Mouse (Mus musculus): ENCODE measurements around the gene Ptprg. TPM values are rescaled to one million over a fixed set of nuclear protein-coding genes. Genes with fewer than 3 reads are reported as not detected.
A peak's percentile ranks its signal among the peaks of the same experiment; 100 is the strongest.

Gene Ptprg
- polyA plus RNA-seq, 1 experiment from 2014 or later: 27.1 TPM

- WGBS: 86% methylated on average over 6 of the region's 6 CpGs
- H3K36me3 ChIP-seq (ENCODE audit: control insufficient read depth, insufficient read depth, low read length): no peaks in the 10 kb centered on the region
- H3K4me1 ChIP-seq (ENCODE audit: control insufficient read depth, insufficient read depth, low read length): peaks cover 11% of the 10 kb centered on the region
- no peak overlapping the region for H3K4me3 ChIP-seq (ENCODE audit: low read depth, low read length)
- H3K27ac ChIP-seq (ENCODE audit: low read depth, low read length): no peak overlapping the region
- H3K27me3 ChIP-seq (replicated peaks; ENCODE audit: control insufficient read depth, insufficient read depth, low read length): no peaks in the 10 kb centered on the region
- H3K9me3 ChIP-seq (replicated peaks; ENCODE audit: control insufficient read depth, low read length): no peaks in the 10 kb centered on the region
- ATAC-seq (0 out of 2 replicates have a peak, but pooled peaks have one; percentile 19), DNase-seq (ENCODE audit: low spot score) (no peak)
- H3K4me2 ChIP-seq (ENCODE audit: low read length): no peak overlapping the region
- no peak overlapping the region for H3K9ac ChIP-seq (ENCODE audit: low read length)
These were observed 64.9 kb downstream of the Ptprg start for GRCm38 (mm10) chr14:11618140-11618705.

- H3K36me3 ChIP-seq (ENCODE audit: control insufficient read depth, insufficient read depth, low read length): no peaks in the 10 kb centered on the region
- no peaks in the 10 kb centered on the region for H3K9me3 ChIP-seq (replicated peaks; ENCODE audit: control insufficient read depth, low read length)
- H3K4me2 ChIP-seq (ENCODE audit: low read length): no peak overlapping the region
- no peak overlapping the region for H3K9ac ChIP-seq (ENCODE audit: low read length)
- ATAC-seq (no peak), DNase-seq (ENCODE audit: low spot score) (no peak)
- peaks cover 11% of the 10 kb centered on the region for H3K4me1 ChIP-seq (ENCODE audit: control insufficient read depth, insufficient read depth, low read length)
- 95% methylated on average over 7 of the region's 7 CpGs for WGBS
- H3K27me3 ChIP-seq (replicated peaks; ENCODE audit: control insufficient read depth, insufficient read depth, low read length): no peaks in the 10 kb centered on the region
- no peak overlapping the region for H3K4me3 ChIP-seq (ENCODE audit: low read depth, low read length)
- H3K27ac ChIP-seq (ENCODE audit: low read depth, low read length): no peak overlapping the region
These were observed 66.3 kb downstream of the Ptprg start for GRCm38 (mm10) chr14:11619606-11620005.

- Histone ChIP-seq H3K4me1 (ENCODE audit: control insufficient read depth, insufficient read depth, low read length) (peaks cover 11% of the 10 kb centered on the region), H3K9ac (ENCODE audit: low read length) (no peak overlapping the region), H3K4me3 (ENCODE audit: low read depth, low read length) (no peak overlapping the region), H3K27ac (ENCODE audit: low read depth, low read length) (no peak overlapping the region), H3K36me3 (ENCODE audit: control insufficient read depth, insufficient read depth, low read length) (no peaks in the 10 kb centered on the region), H3K4me2 (ENCODE audit: low read length) (no peak overlapping the region), H3K27me3 (replicated peaks; ENCODE audit: control insufficient read depth, insufficient read depth, low read length) (no peaks in the 10 kb centered on the region), H3K9me3 (replicated peaks; ENCODE audit: control insufficient read depth, low read length) (no peaks in the 10 kb centered on the region)
- ATAC-seq (no peak), DNase-seq (ENCODE audit: low spot score) (no peak)
- WGBS: 80% methylated on average over 6 of the region's 6 CpGs
These were observed 67.0 kb downstream of the Ptprg start for GRCm38 (mm10) chr14:11620314-11620713.

- H3K9ac ChIP-seq (ENCODE audit: low read length): no peak overlapping the region
- no peaks in the 10 kb centered on the region for H3K36me3 ChIP-seq (ENCODE audit: control insufficient read depth, insufficient read depth, low read length)
- no peak overlapping the region for H3K4me3 ChIP-seq (ENCODE audit: low read depth, low read length)
- ATAC-seq (no peak), DNase-seq (ENCODE audit: low spot score) (no peak)
- no peaks in the 10 kb centered on the region for H3K27me3 ChIP-seq (replicated peaks; ENCODE audit: control insufficient read depth, insufficient read depth, low read length)
- 22% methylated on average over 10 of the region's 10 CpGs for WGBS
- H3K4me1 ChIP-seq (ENCODE audit: control insufficient read depth, insufficient read depth, low read length): peaks cover 11% of the 10 kb centered on the region
- no peak overlapping the region for H3K27ac ChIP-seq (ENCODE audit: low read depth, low read length)
- no peaks in the 10 kb centered on the region for H3K9me3 ChIP-seq (replicated peaks; ENCODE audit: control insufficient read depth, low read length)
- no peak overlapping the region for H3K4me2 ChIP-seq (ENCODE audit: low read length)
These were observed 67.7 kb downstream of the Ptprg start for GRCm38 (mm10) chr14:11620962-11621568.

- Histone ChIP-seq H3K27ac (ENCODE audit: low read depth, low read length) (no peak overlapping the region), H3K27me3 (replicated peaks; ENCODE audit: control insufficient read depth, insufficient read depth, low read length) (no peaks in the 10 kb centered on the region), H3K9ac (ENCODE audit: low read length) (no peak overlapping the region), H3K4me2 (ENCODE audit: low read length) (no peak overlapping the region), H3K9me3 (replicated peaks; ENCODE audit: control insufficient read depth, low read length) (no peaks in the 10 kb centered on the region), H3K4me3 (ENCODE audit: low read depth, low read length) (no peak overlapping the region), H3K4me1 (ENCODE audit: control insufficient read depth, insufficient read depth, low read length) (peaks cover 11% of the 10 kb centered on the region), H3K36me3 (ENCODE audit: control insufficient read depth, insufficient read depth, low read length) (no peaks in the 10 kb centered on the region)
- 82% methylated on average over 4 of the region's 4 CpGs for WGBS
- ATAC-seq: no peak
- no peak for DNase-seq (ENCODE audit: low spot score)
These were observed 70.2 kb downstream of the Ptprg start for GRCm38 (mm10) chr14:11623576-11623975.

GRCm38 (mm10) chr14:11630736-11631135, 77.4 kb downstream of the Ptprg start:
- Histone ChIP-seq H3K27ac (ENCODE audit: low read depth, low read length) (no peak overlapping the region), H3K27me3 (replicated peaks; ENCODE audit: control insufficient read depth, insufficient read depth, low read length) (no peaks in the 10 kb centered on the region), H3K36me3 (ENCODE audit: control insufficient read depth, insufficient read depth, low read length) (no peaks in the 10 kb centered on the region), H3K4me3 (ENCODE audit: low read depth, low read length) (no peak overlapping the region), H3K4me2 (ENCODE audit: low read length) (no peak overlapping the region), H3K4me1 (ENCODE audit: control insufficient read depth, insufficient read depth, low read length) (no peaks in the 10 kb centered on the region), H3K9me3 (replicated peaks; ENCODE audit: control insufficient read depth, low read length) (no peaks in the 10 kb centered on the region), H3K9ac (ENCODE audit: low read length) (no peak overlapping the region)
- ATAC-seq (no peak), DNase-seq (ENCODE audit: low spot score) (no peak)
- WGBS: 41% methylated on average over 2 of the region's 2 CpGs

- H3K27ac ChIP-seq (ENCODE audit: low read depth, low read length): no peak overlapping the region
- H3K4me1 ChIP-seq (ENCODE audit: control insufficient read depth, insufficient read depth, low read length): no peaks in the 10 kb centered on the region
- no peak overlapping the region for H3K9ac ChIP-seq (ENCODE audit: low read length)
- H3K36me3 ChIP-seq (ENCODE audit: control insufficient read depth, insufficient read depth, low read length): no peaks in the 10 kb centered on the region
- 91% methylated on average over 4 of the region's 4 CpGs for WGBS
- H3K4me2 ChIP-seq (ENCODE audit: low read length): no peak overlapping the region
- ATAC-seq (no peak), DNase-seq (ENCODE audit: low spot score) (no peak)
- H3K4me3 ChIP-seq (ENCODE audit: low read depth, low read length): no peak overlapping the region
- no peaks in the 10 kb centered on the region for H3K9me3 ChIP-seq (replicated peaks; ENCODE audit: control insufficient read depth, low read length)
- H3K27me3 ChIP-seq (replicated peaks; ENCODE audit: control insufficient read depth, insufficient read depth, low read length): no peaks in the 10 kb centered on the region
These were observed 78.2 kb downstream of the Ptprg start for GRCm38 (mm10) chr14:11631505-11631904.

GRCm38 (mm10) chr14:11637673-11638072, 84.3 kb downstream of the Ptprg start:
- 74% methylated on average over 7 of the region's 7 CpGs for WGBS
- Histone ChIP-seq H3K4me1 (ENCODE audit: control insufficient read depth, insufficient read depth, low read length) (no peaks in the 10 kb centered on the region), H3K27ac (ENCODE audit: low read depth, low read length) (no peak overlapping the region), H3K4me2 (ENCODE audit: low read length) (no peak overlapping the region), H3K36me3 (ENCODE audit: control insufficient read depth, insufficient read depth, low read length) (no peaks in the 10 kb centered on the region), H3K9ac (ENCODE audit: low read length) (no peak overlapping the region), H3K4me3 (ENCODE audit: low read depth, low read length) (no peak overlapping the region), H3K9me3 (replicated peaks; ENCODE audit: control insufficient read depth, low read length) (no peaks in the 10 kb centered on the region), H3K27me3 (replicated peaks; ENCODE audit: control insufficient read depth, insufficient read depth, low read length) (no peaks in the 10 kb centered on the region)
- no peak for ATAC-seq
- DNase-seq (ENCODE audit: low spot score): no peak

- DNase-seq (ENCODE audit: low spot score) (no peak), ATAC-seq (no peak)
- H3K27ac ChIP-seq (ENCODE audit: low read depth, low read length): no peak overlapping the region
- H3K9ac ChIP-seq (ENCODE audit: low read length): no peak overlapping the region
- no peaks in the 10 kb centered on the region for H3K4me1 ChIP-seq (ENCODE audit: control insufficient read depth, insufficient read depth, low read length)
- H3K4me2 ChIP-seq (ENCODE audit: low read length): no peak overlapping the region
- H3K36me3 ChIP-seq (ENCODE audit: control insufficient read depth, insufficient read depth, low read length): no peaks in the 10 kb centered on the region
- 94% methylated on average over 5 of the region's 5 CpGs for WGBS
- H3K4me3 ChIP-seq (ENCODE audit: low read depth, low read length): no peak overlapping the region
- H3K27me3 ChIP-seq (replicated peaks; ENCODE audit: control insufficient read depth, insufficient read depth, low read length): no peaks in the 10 kb centered on the region
- no peaks in the 10 kb centered on the region for H3K9me3 ChIP-seq (replicated peaks; ENCODE audit: control insufficient read depth, low read length)
These were observed 86.0 kb downstream of the Ptprg start for GRCm38 (mm10) chr14:11639366-11639765.

Data from forebrain, embryonic 14.5 days (tissue).